Mouse (Mus musculus) stomach, embryonic 16.5 days (tissue): ENCODE results near the gene Uqcrc1. TPM values are rescaled to one million over a fixed set of nuclear protein-coding genes. Genes with fewer than 3 reads are reported as not detected.
A peak's percentile ranks its signal among the peaks of the same experiment; 100 is the strongest.

Source experiments
- ATAC-seq: fragments of 200-750 bp; cut with Nextera tagmentation; 2 replicates; pipeline ENCODE4 v1.8.0; 2017; ENCODE audit warnings: moderate number of reproducible peaks, moderate TSS enrichment; ENCODE audit not compliant: insufficient read depth, low FRiP score
- H3K27ac ChIP-seq: fragments of 300-500 bp; sonication (generic); 2 replicates; pipeline ENCODE4 v1.5.1; 2014; ENCODE audit warnings: low read length
- H3K27me3 ChIP-seq: fragments of 300-500 bp; sonication (generic); 2 replicates; pipeline ENCODE4 v1.6.1; 2014; ENCODE audit warnings: low read length, control low read depth, mixed read lengths; ENCODE audit not compliant: control insufficient read depth, insufficient read depth
- H3K36me3 ChIP-seq: fragments of 300-500 bp; sonication (generic); 2 replicates; pipeline ENCODE4 v1.6.1; 2014; ENCODE audit warnings: low read length; ENCODE audit not compliant: control insufficient read depth, insufficient read depth
- H3K4me1 ChIP-seq: fragments of 300-500 bp; sonication (generic); 2 replicates; pipeline ENCODE4 v1.6.1; 2014; ENCODE audit warnings: low read length, control low read depth, mixed read lengths; ENCODE audit not compliant: control insufficient read depth, insufficient read depth
- H3K4me2 ChIP-seq: fragments of 300-500 bp; sonication (generic); 2 replicates; pipeline ENCODE4 v1.6.1; 2014; ENCODE audit warnings: low read depth, low read length, mixed read lengths
- H3K4me3 ChIP-seq: fragments of 300-500 bp; sonication (generic); replicated peaks from 2 replicates; pipeline ENCODE4 v1.5.1; 2014; ENCODE audit warnings: mild to moderate bottlenecking, low read length
- H3K9ac ChIP-seq: fragments of 300-500 bp; sonication (generic); 2 replicates; pipeline ENCODE4 v1.6.1; 2014; ENCODE audit warnings: low read length
- H3K9me3 ChIP-seq: fragments of 300-500 bp; sonication (generic); replicated peaks from 2 replicates; pipeline ENCODE4 v1.6.1; 2016; ENCODE audit warnings: low read length, control low read depth; ENCODE audit not compliant: control insufficient read depth
- WGBS: fragments of 180-500 bp; shearing (Covaris S2); extraction: QIAGEN DNeasy Blood & Tissue Kit; methylation state at CpG from one replicate; pipeline ENCODE4 v1.1.7; 2014; 5-methylcytosine and 5-hydroxymethylcytosine counted together
- microRNA counts: library from miRNA; unstranded; fragments of <30 nt; microRNA quantifications from one replicate; lab custom pipeline; 2016
- microRNA-seq: library from miRNA; unstranded; fragments of <30 nt; microRNA quantifications from one replicate; pipeline ENCODE4, GENCODE M21; 2016
- polyA plus RNA-seq: library from polyadenylated mRNA; unstranded; fragments of >200 nt; fragmentation: Nextera tagmentation; extraction: Ambion mirVana; gene quantifications from 2 replicates; pipeline ENCODE4 v1.2.1, GENCODE M21; 2015

The Uqcrc1 gene
- polyA plus RNA-seq, 1 experiment from 2014 or later, result 482 TPM

- peak overlapping the region; percentile 96 for H3K4me2 ChIP-seq
- no peaks in the 10 kb centered on the region for H3K27me3 ChIP-seq
- H3K9me3 ChIP-seq, result no peaks in the 10 kb centered on the region
- H3K4me3 ChIP-seq, result peak overlapping the region; percentile 64
- ATAC-seq, result no peak
- no peaks in the 10 kb centered on the region for H3K36me3 ChIP-seq
- no peak overlapping the region for H3K27ac ChIP-seq
- 9% methylated on average over 18 of the region's 18 CpGs for WGBS
- H3K9ac ChIP-seq, result peak overlapping the region; percentile 75
- H3K4me1 ChIP-seq, result peaks cover 36% of the 10 kb centered on the region
These were observed 55.6 kb downstream of the Uqcrc1 start for GRCm38 (mm10) chr9:108992085-108992469.

GRCm38 (mm10) chr9:108992620-108993361 is 56.4 kb downstream of the Uqcrc1 start:
- H3K9me3 ChIP-seq, result no peaks in the 10 kb centered on the region
- 72% methylated on average over 9 of the region's 9 CpGs for WGBS
- H3K27ac ChIP-seq, result no peak overlapping the region
- H3K27me3 ChIP-seq, result no peaks in the 10 kb centered on the region
- H3K4me2 ChIP-seq, result peak overlapping the region; percentile 96
- no peak for ATAC-seq
- no peak overlapping the region for H3K9ac ChIP-seq
- peak overlapping the region; percentile 64 for H3K4me3 ChIP-seq
- H3K4me1 ChIP-seq, result peaks cover 32% of the 10 kb centered on the region
- no peaks in the 10 kb centered on the region for H3K36me3 ChIP-seq

- ATAC-seq, result no peak
- Histone ChIP-seq H3K36me3 (no peaks in the 10 kb centered on the region), H3K4me1 (peaks cover 12% of the 10 kb centered on the region), H3K9ac (no peak overlapping the region), H3K4me3 (no peak overlapping the region), H3K27me3 (no peaks in the 10 kb centered on the region), H3K9me3 (no peaks in the 10 kb centered on the region), H3K4me2 (no peak overlapping the region), H3K27ac (0 out of 2 replicates have a peak overlapping the region, but pooled peaks have one; percentile 10)
- 67% methylated on average over 9 of the region's 9 CpGs for WGBS
These were observed 60.0 kb downstream of the Uqcrc1 start for GRCm38 (mm10) chr9:108996411-108996810.

GRCm38 (mm10) chr9:108998287-108999166 is 62.1 kb downstream of the Uqcrc1 start:
- H3K4me1 ChIP-seq, result 0 out of 2 replicates have a peak, but pooled peaks cover 5% of the 10 kb centered on the region
- H3K4me2 ChIP-seq, result no peak overlapping the region
- no peak overlapping the region for H3K4me3 ChIP-seq
- no peak for ATAC-seq
- H3K36me3 ChIP-seq, result no peaks in the 10 kb centered on the region
- no peaks in the 10 kb centered on the region for H3K9me3 ChIP-seq
- H3K27ac ChIP-seq, result no peak overlapping the region
- H3K27me3 ChIP-seq, result no peaks in the 10 kb centered on the region
- WGBS, result 81% methylated on average over 19 of the region's 19 CpGs
- no peak overlapping the region for H3K9ac ChIP-seq

GRCm38 (mm10) chr9:108999167-108999526 is 62.7 kb downstream of the Uqcrc1 start:
- Histone ChIP-seq H3K9me3 (no peaks in the 10 kb centered on the region), H3K27me3 (no peaks in the 10 kb centered on the region), H3K4me3 (no peak overlapping the region), H3K27ac (0 out of 2 replicates have a peak overlapping the region, but pooled peaks have one; percentile 34), H3K36me3 (no peaks in the 10 kb centered on the region), H3K4me2 (no peak overlapping the region), H3K9ac (no peak overlapping the region), H3K4me1 (0 out of 2 replicates have a peak, but pooled peaks cover 5% of the 10 kb centered on the region)
- no peak for ATAC-seq
- WGBS, result 69% methylated on average over 4 of the region's 4 CpGs

MicroRNA genes within 50 kb of the gene (microRNA counts, 519-probe panel; counts per million panel counts)
- microRNA mmu-miR-711 (lab: Ali Mortazavi, UCI), result not detected

Small RNA genes lying within 50 kb of the gene (microRNA-seq; reads per million reads assigned to microRNA genes)
- not detected for gene Mir711

Other genes with a start within 250 kb of the Uqcrc1 start
- 19.7 and 23.4 TPM in 2 replicates for gene Prkar2a, start 247.3 kb upstream of the Uqcrc1 start, polyA plus RNA-seq
- 64.8 and 65.3 TPM in 2 replicates for gene Ip6k2, start 152.8 kb upstream of the Uqcrc1 start, polyA plus RNA-seq
- gene Nckipsd, start 128.3 kb upstream of the Uqcrc1 start, polyA plus RNA-seq, result 13.7 and 14.2 TPM in 2 replicates
- gene Celsr3, start 110.3 kb upstream of the Uqcrc1 start, polyA plus RNA-seq, result 0.74 and 1.0 TPM in 2 replicates
- 15.5 and 16.1 TPM in 2 replicates for gene Slc26a6, start 83.3 kb upstream of the Uqcrc1 start, polyA plus RNA-seq
- 0.27 TPM in 1 of 2 replicates, not detected in the other for gene Tmem89, start 22.0 kb upstream of the Uqcrc1 start, polyA plus RNA-seq
- 6.0 and 8.5 TPM in 2 replicates for gene Col7a1, start 17.0 kb downstream of the Uqcrc1 start, polyA plus RNA-seq
- gene Ucn2, start 49.4 kb downstream of the Uqcrc1 start, polyA plus RNA-seq, result 0.31 and 0.40 TPM in 2 replicates
- 10.2 and 11.2 TPM in 2 replicates for gene Pfkfb4, start 55.1 kb downstream of the Uqcrc1 start, polyA plus RNA-seq
- 132 and 161 TPM in 2 replicates for gene Shisa5, start 101.9 kb downstream of the Uqcrc1 start, polyA plus RNA-seq
- gene Trex1, start 123.1 kb downstream of the Uqcrc1 start, polyA plus RNA-seq, result 13.7 and 15.7 TPM in 2 replicates
- gene Atrip, start 137.5 kb downstream of the Uqcrc1 start, polyA plus RNA-seq, result 23.1 and 23.4 TPM in 2 replicates
- gene Ccdc51, start 145.9 kb downstream of the Uqcrc1 start, polyA plus RNA-seq, result 15.8 and 17.3 TPM in 2 replicates
- 495 and 585 TPM in 2 replicates for gene Tma7, start 146.0 kb downstream of the Uqcrc1 start, polyA plus RNA-seq
- 15.4 and 15.6 TPM in 2 replicates for gene Plxnb1, start 158.8 kb downstream of the Uqcrc1 start, polyA plus RNA-seq
- gene Fbxw21, start 225.4 kb downstream of the Uqcrc1 start, polyA plus RNA-seq, result not detected in 2 replicates